ENCODE assay signal across 15 mouse cellular contexts in genomic region chr19:42247519-42247918, GRCm38 (mm10). TPM values are rescaled to one million over a fixed set of nuclear protein-coding genes. Genes with fewer than 3 reads are reported as not detected.
A peak's percentile ranks its signal among the peaks of the same experiment; 100 is the strongest.
DNase-seq lines count a peak whose midpoint lies in the region; ATAC-seq and TF ChIP-seq lines count a peak whose summit lies in the region.
"Had no signal": no experiment of that assay in that cellular context is flagged by ENCODE, and none has a peak within 500 bp of the region (broad histone marks: within the 10 kb centered on the region; RNA-seq: fewer than 3 reads in every experiment).

Gene Golga7b (plus strand): TSS chr19:42247574.

- no peak for ATAC-seq in hindbrain, embryonic 13.5 days (ENCODE audit: low FRiP score)
- no peak for ATAC-seq in hindbrain, embryonic 14.5 days (ENCODE audit: low FRiP score)
- ATAC-seq in intestine, postnatal 0 days = no peak

- WGBS in hindbrain, embryonic 13.5 days = 83% methylated on average over 3 of the region's 3 CpGs
- WGBS in hindbrain, embryonic 10.5 days = 81% methylated on average over 3 of the region's 3 CpGs
- 92% methylated on average over 3 of the region's 3 CpGs for WGBS in hindbrain, embryonic 14.5 days
- 77% methylated on average over 3 of the region's 3 CpGs for WGBS in intestine, postnatal 0 days

- no peak for DNase-seq in hindbrain, embryonic 10.5 days (ENCODE audit: low spot score)
- peak; percentile 94 for DNase-seq in MEL-GATA-1-ER (ENCODE audit: extremely low read depth, low read depth)
- no peak for DNase-seq in hindbrain, embryonic 14.5 days (ENCODE audit: low spot score)
- DNase-seq in left cerebral cortex, postnatal 25 days (ENCODE audit: low spot score in 2 of 2) = no peak
- no peak for DNase-seq in heart, postnatal 36 days
- no peak for DNase-seq in ovary, postnatal 14 days (ENCODE audit: low spot score)
- DNase-seq: cerebellum, adult 18-20 months; gastrocnemius, postnatal 36 days; kidney, postnatal 10 days; thymus, postnatal 25 days had no signal

- intact Hi-C loops in left cerebral cortex, postnatal 25 days (cut with DNase I) = no loop called here
- intact Hi-C loops in heart, postnatal 36 days (cut with DNase I) = no loop called here

- no peaks in the 10 kb centered on the region for H3K36me3 ChIP-seq in hindbrain, embryonic 13.5 days
- H3K36me3 ChIP-seq in hindbrain, embryonic 10.5 days = no peaks in the 10 kb centered on the region
- H3K36me3 ChIP-seq in hindbrain, embryonic 14.5 days (replicated peaks; ENCODE audit: control insufficient read depth, insufficient read depth) = no peaks in the 10 kb centered on the region
- H3K36me3 ChIP-seq in intestine, postnatal 0 days (ENCODE audit: control insufficient read depth, insufficient read depth) = no peaks in the 10 kb centered on the region
- H3K36me3 ChIP-seq: heart, embryonic 12.5 days; lung, embryonic 15.5 days had no signal

- no peak within 1 kb of the TSS for H3K9ac ChIP-seq in hindbrain, embryonic 13.5 days
- no peak within 1 kb of the TSS for H3K9ac ChIP-seq in hindbrain, embryonic 14.5 days
- no peak within 1 kb of the TSS for H3K9ac ChIP-seq in intestine, postnatal 0 days (ENCODE audit: low read depth, low read length)
- H3K9ac ChIP-seq: heart, embryonic 12.5 days; lung, embryonic 15.5 days had no signal

- no peak within 1 kb of the TSS for H3K4me3 ChIP-seq in hindbrain, embryonic 13.5 days
- no peak within 1 kb of the TSS for H3K4me3 ChIP-seq in hindbrain, embryonic 10.5 days
- H3K4me3 ChIP-seq in hindbrain, embryonic 14.5 days (replicated peaks; ENCODE audit: low read length) = no peak within 1 kb of the TSS
- no peak within 1 kb of the TSS for H3K4me3 ChIP-seq in intestine, postnatal 0 days (ENCODE audit: low read depth, low read length)
- H3K4me3 ChIP-seq: heart, embryonic 12.5 days; lung, embryonic 15.5 days had no signal

- TF ChIP-seq CTCF in intestine, postnatal 0 days (IDR thresholded peaks at IDR 0.05; ENCODE audit: low read depth) = no peak

- H3K4me2 ChIP-seq in hindbrain, embryonic 13.5 days = no peak within 1 kb of the TSS
- H3K4me2 ChIP-seq in hindbrain, embryonic 14.5 days (replicated peaks) = no peak within 1 kb of the TSS
- no peak within 1 kb of the TSS for H3K4me2 ChIP-seq in intestine, postnatal 0 days (replicated peaks; ENCODE audit: low read depth)
- H3K4me2 ChIP-seq: heart, embryonic 12.5 days; lung, embryonic 15.5 days had no signal

- H3K4me1 ChIP-seq in hindbrain, embryonic 13.5 days (replicated peaks) = no peaks in the 10 kb centered on the region
- no peaks in the 10 kb centered on the region; the same call in 1 of the 2 replicates for H3K4me1 ChIP-seq in hindbrain, embryonic 10.5 days (replicated peaks)
- H3K4me1 ChIP-seq in hindbrain, embryonic 14.5 days (replicated peaks; ENCODE audit: control insufficient read depth, insufficient read depth, low read length) = no peaks in the 10 kb centered on the region
- H3K4me1 ChIP-seq in intestine, postnatal 0 days (replicated peaks; ENCODE audit: control insufficient read depth, insufficient read depth, low read length) = no peaks in the 10 kb centered on the region
- H3K4me1 ChIP-seq: lung, embryonic 15.5 days had no signal

- H3K27me3 ChIP-seq in hindbrain, embryonic 13.5 days = peaks cover 9% of the 10 kb centered on the region; the same call in 1 of the 2 replicates
- H3K27me3 ChIP-seq in hindbrain, embryonic 10.5 days (ENCODE audit: insufficient read depth, poor library complexity, severe bottlenecking) = no peaks in the 10 kb centered on the region
- no peaks in the 10 kb centered on the region for H3K27me3 ChIP-seq in hindbrain, embryonic 14.5 days (ENCODE audit: control insufficient read depth, insufficient read depth, low read length)
- H3K27me3 ChIP-seq in intestine, postnatal 0 days (replicated peaks; ENCODE audit: control insufficient read depth, insufficient read depth, low read length) = no peaks in the 10 kb centered on the region
- H3K27me3 ChIP-seq: lung, embryonic 15.5 days had no signal

- H3K9me3 ChIP-seq in hindbrain, embryonic 13.5 days = no peaks in the 10 kb centered on the region
- H3K9me3 ChIP-seq in hindbrain, embryonic 10.5 days = no peaks in the 10 kb centered on the region
- no peaks in the 10 kb centered on the region for H3K9me3 ChIP-seq in hindbrain, embryonic 14.5 days (ENCODE audit: control insufficient read depth, low read length)
- H3K9me3 ChIP-seq in intestine, postnatal 0 days (ENCODE audit: control insufficient read depth) = no peaks in the 10 kb centered on the region
- H3K9me3 ChIP-seq: heart, embryonic 12.5 days; lung, embryonic 15.5 days had no signal

- no peak within 1 kb of the TSS for H3K27ac ChIP-seq in hindbrain, embryonic 13.5 days
- H3K27ac ChIP-seq in hindbrain, embryonic 10.5 days = no peak within 1 kb of the TSS
- H3K27ac ChIP-seq in hindbrain, embryonic 14.5 days = no peak within 1 kb of the TSS
- no peak within 1 kb of the TSS for H3K27ac ChIP-seq in intestine, postnatal 0 days (ENCODE audit: low read depth, low read length)
- H3K27ac ChIP-seq: lung, embryonic 15.5 days had no signal

RNA-seq across cellular contexts. Expression of gene Golga7b, which starts in this region (rescaled TPM):
- polyA plus RNA-seq in hindbrain, embryonic 13.5 days (2015; fragmentation: Nextera tagmentation; extraction: Ambion mirVana) = 38.8 and 40.0 TPM in 2 replicates
- 1.7 and 4.2 TPM in 2 replicates for polyA plus RNA-seq in hindbrain, embryonic 10.5 days (2016; fragmentation: Nextera tagmentation; extraction: Ambion mirVana)
- polyA plus RNA-seq in hindbrain, embryonic 14.5 days (2014; fragmentation: Nextera tagmentation; extraction: Ambion mirVana) = 44.1 and 46.8 TPM in 2 replicates
- total RNA-seq in left cerebral cortex, postnatal 25 days (2021) = 100 to 1,000 TPM; 130 to 140 TPM
- polyA plus RNA-seq in intestine, postnatal 0 days (2015; fragmentation: Nextera tagmentation; extraction: Ambion mirVana) = 0.73 and 0.86 TPM in 2 replicates
- total RNA-seq in heart, postnatal 36 days (2021) = under 1 TPM; 0.49 to 0.97 TPM
- total RNA-seq: liver, adult 2 months had no signal
- polyA plus RNA-seq: liver, adult 2 months had no signal

Comparison
In these comparisons a context has a peak if more than half of its experiments do, and no peak if none do; other contexts are left out.
1. RNA of gene Golga7b (total RNA-seq): 130 to 140 TPM in left cerebral cortex, postnatal 25 days; 0.49 to 0.97 TPM in heart, postnatal 36 days; every median in the first group is over 10 times any median in the second.